ENCODE assay signal across 11 mouse cellular contexts in genomic region chr4:91092323-91092722, GRCm38 (mm10).
DNase-seq lines count a peak whose midpoint lies in the region; ATAC-seq lines count a peak whose summit lies in the region.
"Had no signal": no experiment of that assay in that cellular context is flagged by ENCODE, and none has a peak within 500 bp of the region (broad histone marks: within the 10 kb centered on the region; RNA-seq: fewer than 3 reads in every experiment).

No protein-coding gene starts in this region.

- H3K9me3 ChIP-seq in forebrain, embryonic 12.5 days: no peaks in the 10 kb centered on the region
- no peaks in the 10 kb centered on the region for H3K9me3 ChIP-seq in hindbrain, embryonic 11.5 days (ENCODE audit: control insufficient read depth, low read length)
- H3K9me3 ChIP-seq in midbrain, embryonic 15.5 days: no peaks in the 10 kb centered on the region
- no peaks in the 10 kb centered on the region for H3K9me3 ChIP-seq in liver, embryonic 11.5 days (ENCODE audit: control insufficient read depth, low read length)
- H3K9me3 ChIP-seq: heart, embryonic 13.5 days had no signal

- no peak overlapping the region for H3K9ac ChIP-seq in forebrain, embryonic 12.5 days
- H3K9ac ChIP-seq in hindbrain, embryonic 11.5 days (ENCODE audit: low read depth, low read length): no peak overlapping the region
- H3K9ac ChIP-seq in midbrain, embryonic 15.5 days: no peak overlapping the region
- H3K9ac ChIP-seq in liver, embryonic 11.5 days (ENCODE audit: low read depth, low read length): no peak overlapping the region
- H3K9ac ChIP-seq: heart, embryonic 13.5 days; lung, embryonic 14.5 days had no signal

- no peaks in the 10 kb centered on the region for H3K36me3 ChIP-seq in forebrain, embryonic 12.5 days (replicated peaks)
- H3K36me3 ChIP-seq in hindbrain, embryonic 11.5 days (ENCODE audit: control insufficient read depth, insufficient read depth, low read length): no peaks in the 10 kb centered on the region
- H3K36me3 ChIP-seq in midbrain, embryonic 15.5 days (replicated peaks): no peaks in the 10 kb centered on the region
- H3K36me3 ChIP-seq in liver, embryonic 11.5 days (ENCODE audit: control insufficient read depth, insufficient read depth, low read length): no peaks in the 10 kb centered on the region
- H3K36me3 ChIP-seq: heart, embryonic 13.5 days had no signal

- H3K4me2 ChIP-seq in forebrain, embryonic 12.5 days: no peak overlapping the region
- no peak overlapping the region for H3K4me2 ChIP-seq in hindbrain, embryonic 11.5 days (replicated peaks; ENCODE audit: low read depth, low read length)
- H3K4me2 ChIP-seq in midbrain, embryonic 15.5 days: no peak overlapping the region
- no peak overlapping the region for H3K4me2 ChIP-seq in liver, embryonic 11.5 days
- H3K4me2 ChIP-seq: heart, embryonic 13.5 days; lung, embryonic 14.5 days had no signal

- H3K4me3 ChIP-seq in forebrain, embryonic 12.5 days (replicated peaks): no peak overlapping the region
- H3K4me3 ChIP-seq in hindbrain, embryonic 11.5 days (ENCODE audit: low read depth, low read length): no peak overlapping the region
- no peak overlapping the region for H3K4me3 ChIP-seq in midbrain, embryonic 15.5 days
- H3K4me3 ChIP-seq in liver, embryonic 11.5 days (ENCODE audit: low read depth, low read length): no peak overlapping the region
- H3K4me3 ChIP-seq: heart, embryonic 13.5 days had no signal

- peak; percentile 32 for DNase-seq in layer of hippocampus, adult 9-11 months
- no peak for DNase-seq in layer of hippocampus, adult 11-12 months (ENCODE audit: low spot score)
- DNase-seq in hindbrain, embryonic 11.5 days (ENCODE audit: low spot score): peak; percentile 12
- no peak for DNase-seq in spleen, postnatal 10 days (ENCODE audit: low spot score in 2 of 2)
- no peak for DNase-seq in ovary, postnatal 10 days (ENCODE audit: low spot score)
- DNase-seq in liver, embryonic 11.5 days (ENCODE audit: low spot score): no peak
- DNase-seq: lung, embryonic 14.5 days; thymus, adult 2 months had no signal

- H3K4me1 ChIP-seq in forebrain, embryonic 12.5 days: peaks cover 7% of the 10 kb centered on the region; the same call in 1 of the 2 replicates
- H3K4me1 ChIP-seq in hindbrain, embryonic 11.5 days (replicated peaks; ENCODE audit: control insufficient read depth, insufficient read depth, low read length): 0 out of 2 replicates have a peak, but pooled peaks cover 2% of the 10 kb centered on the region
- 0 out of 2 replicates have a peak, but pooled peaks cover 6% of the 10 kb centered on the region for H3K4me1 ChIP-seq in midbrain, embryonic 15.5 days
- H3K4me1 ChIP-seq in liver, embryonic 11.5 days (replicated peaks; ENCODE audit: control insufficient read depth, insufficient read depth, low read length): no peaks in the 10 kb centered on the region
- H3K4me1 ChIP-seq: heart, embryonic 13.5 days had no signal

- H3K27me3 ChIP-seq in forebrain, embryonic 12.5 days: no peaks in the 10 kb centered on the region
- H3K27me3 ChIP-seq in hindbrain, embryonic 11.5 days (ENCODE audit: control insufficient read depth, insufficient read depth, low read length): no peaks in the 10 kb centered on the region
- H3K27me3 ChIP-seq in midbrain, embryonic 15.5 days (replicated peaks): no peaks in the 10 kb centered on the region
- H3K27me3 ChIP-seq in liver, embryonic 11.5 days (replicated peaks; ENCODE audit: control insufficient read depth, insufficient read depth, low read length): no peaks in the 10 kb centered on the region
- H3K27me3 ChIP-seq: heart, embryonic 13.5 days had no signal

- WGBS in forebrain, embryonic 12.5 days: 55% methylated on average over 8 of the region's 8 CpGs
- WGBS in hindbrain, embryonic 11.5 days: 62% methylated on average over 8 of the region's 8 CpGs
- WGBS in midbrain, embryonic 15.5 days: 45% methylated on average over 8 of the region's 8 CpGs
- WGBS in liver, embryonic 11.5 days: 82% methylated on average over 8 of the region's 8 CpGs

- ATAC-seq in forebrain, embryonic 12.5 days (ENCODE audit: low FRiP score): peak; percentile 83; the same call in 1 of the 2 replicates
- ATAC-seq in hindbrain, embryonic 11.5 days (ENCODE audit: low FRiP score): peak; percentile 63
- ATAC-seq in midbrain, embryonic 15.5 days (replicated peaks): peak; percentile 87
- no peak for ATAC-seq in liver, embryonic 11.5 days (replicated peaks; ENCODE audit: low FRiP score)

- peak overlapping the region; percentile 54 for H3K27ac ChIP-seq in forebrain, embryonic 12.5 days
- H3K27ac ChIP-seq in hindbrain, embryonic 11.5 days (ENCODE audit: low read depth, low read length): no peak overlapping the region
- no peak overlapping the region for H3K27ac ChIP-seq in midbrain, embryonic 15.5 days
- no peak overlapping the region for H3K27ac ChIP-seq in liver, embryonic 11.5 days (ENCODE audit: low read depth, low read length)
- H3K27ac ChIP-seq: heart, embryonic 13.5 days had no signal

Comparison
In these comparisons a context has a peak if more than half of its experiments do, and no peak if none do; other contexts are left out.
1. DNase-seq: peak in layer of hippocampus, adult 9-11 months (single experiment) and hindbrain, embryonic 11.5 days (single experiment); none in layer of hippocampus, adult 11-12 months (single experiment), spleen, postnatal 10 days (0 of 2), ovary, postnatal 10 days (single experiment) and liver, embryonic 11.5 days (single experiment).